Mouse (Mus musculus) kidney, embryonic 14.5 days (tissue): ENCODE measurements around the gene Ttc32. TPM values are rescaled to one million over a fixed set of nuclear protein-coding genes. Genes with fewer than 3 reads are reported as not detected.

Experiments
- ATAC-seq: fragments of 200-750 bp; cut with Nextera tagmentation; 2 replicates; pipeline ENCODE4 v1.8.0; 2017; ENCODE audit warnings: moderate number of reproducible peaks, mild to moderate bottlenecking, moderate TSS enrichment, moderate library complexity; ENCODE audit not compliant: low FRiP score, low TSS enrichment
- H3K27ac ChIP-seq: fragments of 300-500 bp; sonication (generic); 2 replicates; pipeline ENCODE4 v1.5.1; 2014; ENCODE audit warnings: low read depth, mild to moderate bottlenecking, low read length, moderate library complexity, mixed read lengths
- H3K27me3 ChIP-seq: fragments of 300-500 bp; sonication (generic); 2 replicates; pipeline ENCODE4 v1.6.1; 2014; ENCODE audit warnings: mild to moderate bottlenecking, low read length; ENCODE audit not compliant: control insufficient read depth, insufficient read depth
- H3K36me3 ChIP-seq: fragments of 300-500 bp; sonication (generic); 2 replicates; pipeline ENCODE4 v1.6.1; 2014; ENCODE audit warnings: low read length, mixed read lengths; ENCODE audit not compliant: control insufficient read depth, insufficient read depth
- H3K4me1 ChIP-seq: fragments of 300-500 bp; sonication (generic); 2 replicates; pipeline ENCODE4 v1.6.1; 2014; ENCODE audit warnings: low read length, mixed read lengths; ENCODE audit not compliant: control insufficient read depth, insufficient read depth
- H3K4me2 ChIP-seq: fragments of 300-500 bp; sonication (generic); replicated peaks from 2 replicates; pipeline ENCODE4 v1.6.1; 2014; ENCODE audit warnings: low read depth, mild to moderate bottlenecking, low read length
- H3K4me3 ChIP-seq: fragments of 300-500 bp; sonication (generic); 2 replicates; pipeline ENCODE4 v1.5.1; 2014; ENCODE audit warnings: mild to moderate bottlenecking, low read length
- H3K9ac ChIP-seq: fragments of 300-500 bp; sonication (generic); 2 replicates; pipeline ENCODE4 v1.6.1; 2014; ENCODE audit warnings: low read depth, mild to moderate bottlenecking, low read length, moderate library complexity
- H3K9me3 ChIP-seq: fragments of 300-500 bp; sonication (generic); 2 replicates; pipeline ENCODE4 v1.6.1; 2016; ENCODE audit warnings: low read length; ENCODE audit not compliant: control insufficient read depth
- WGBS: fragments of 180-500 bp; shearing (Covaris S2); extraction: QIAGEN DNeasy Blood & Tissue Kit; methylation state at CpG from one replicate; pipeline ENCODE4 v1.1.7; 2014; 5-methylcytosine and 5-hydroxymethylcytosine counted together
- polyA plus RNA-seq: library from polyadenylated mRNA; unstranded; fragments of >200 nt; fragmentation: Nextera tagmentation; extraction: Ambion mirVana; gene quantifications from 2 replicates; pipeline ENCODE4 v1.2.1, GENCODE M21; 2014

Ttc32 gene
- polyA plus RNA-seq: 26.1 and 30.4 TPM in 2 replicates

DNA sequence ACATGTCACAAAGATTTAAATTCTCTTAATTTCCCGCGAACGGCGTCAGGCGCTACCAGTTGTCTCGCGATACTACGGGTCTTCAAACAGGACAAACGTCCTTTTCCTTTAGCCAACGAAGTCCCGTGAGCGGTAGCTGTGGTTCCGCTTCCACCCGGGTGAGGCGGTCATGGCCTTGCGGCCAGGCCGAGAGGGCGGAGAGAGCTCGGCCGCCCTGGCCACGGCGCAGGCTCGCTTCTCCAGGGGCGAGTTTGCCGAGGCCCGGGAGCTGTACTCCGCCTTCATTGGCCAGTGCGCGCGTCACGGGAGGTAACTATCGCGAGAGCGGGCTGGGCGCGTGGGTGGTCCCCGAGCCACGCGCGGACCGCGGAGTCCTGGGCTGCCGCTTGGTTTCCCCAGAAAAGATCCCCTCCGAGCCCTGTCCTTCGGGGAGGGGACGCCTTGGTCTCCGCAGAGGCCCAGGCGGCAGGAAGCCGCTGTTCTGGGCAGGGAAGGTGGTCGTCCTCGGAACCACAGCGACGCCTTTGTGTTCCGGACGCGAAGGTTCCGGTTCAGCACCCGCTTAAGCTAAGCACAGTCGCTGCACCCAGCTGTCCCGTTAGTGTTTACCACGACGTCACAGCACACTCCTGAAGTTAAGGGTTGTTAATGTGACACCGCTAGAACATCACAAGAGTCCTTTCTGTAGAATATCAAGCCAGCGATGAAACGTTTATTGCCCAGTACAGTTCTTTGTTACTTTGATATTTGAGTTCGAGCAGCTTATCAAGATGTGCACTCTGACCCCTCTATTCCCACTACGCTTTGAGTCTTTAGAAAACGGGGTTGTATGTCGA lies at the start of gene Ttc32:
Gene Ttc32, plus strand, starts transcription at position 110 of the 836 bp plus-strand sequence.
- peak; percentile 97 for ATAC-seq
- H3K27me3 ChIP-seq: no peaks in the 10 kb centered on the region
- peak within 1 kb of the TSS; percentile 99 for H3K27ac ChIP-seq
- under 1% methylated on average over 69 of the region's 69 CpGs for WGBS
- no peaks in the 10 kb centered on the region for H3K9me3 ChIP-seq
- H3K4me2 ChIP-seq: peak within 1 kb of the TSS; percentile 55
- no peaks in the 10 kb centered on the region for H3K4me1 ChIP-seq
- peak within 1 kb of the TSS; percentile 82 for H3K9ac ChIP-seq
- H3K36me3 ChIP-seq: peaks cover 4% of the 10 kb centered on the region; the same call in 1 of the 2 replicates
- peak within 1 kb of the TSS; percentile 47 for H3K4me3 ChIP-seq

DNA sequence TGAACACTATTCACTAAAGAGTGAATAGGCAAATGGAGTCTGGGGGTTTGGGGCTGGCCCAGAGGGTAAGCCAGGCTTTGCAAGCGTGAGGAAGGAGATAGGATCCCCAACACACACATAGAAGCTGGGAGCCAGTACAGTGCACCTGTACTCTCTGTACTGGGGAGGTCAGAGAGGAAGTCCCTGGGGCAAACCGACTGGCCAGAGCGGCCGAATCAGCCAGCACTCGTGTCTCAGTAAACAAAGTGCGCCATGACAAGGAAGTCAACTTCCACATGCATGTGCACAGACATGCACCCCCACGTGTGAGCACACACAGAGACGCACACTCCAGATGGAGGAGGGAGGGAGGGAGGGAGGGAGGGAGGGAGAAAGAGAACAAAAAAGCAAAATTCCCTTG lies 36.6 kb upstream of the Ttc32 start:
- Histone ChIP-seq H3K27me3 (no peaks in the 10 kb centered on the region), H3K4me1 (no peaks in the 10 kb centered on the region), H3K4me2 (no peak overlapping the region), H3K9me3 (no peaks in the 10 kb centered on the region), H3K9ac (no peak overlapping the region), H3K36me3 (no peaks in the 10 kb centered on the region; the same call in 1 of the 2 replicates), H3K4me3 (no peak overlapping the region), H3K27ac (no peak overlapping the region)
- 75% methylated on average over 8 of the region's 8 CpGs for WGBS
- ATAC-seq: no peak

DNA sequence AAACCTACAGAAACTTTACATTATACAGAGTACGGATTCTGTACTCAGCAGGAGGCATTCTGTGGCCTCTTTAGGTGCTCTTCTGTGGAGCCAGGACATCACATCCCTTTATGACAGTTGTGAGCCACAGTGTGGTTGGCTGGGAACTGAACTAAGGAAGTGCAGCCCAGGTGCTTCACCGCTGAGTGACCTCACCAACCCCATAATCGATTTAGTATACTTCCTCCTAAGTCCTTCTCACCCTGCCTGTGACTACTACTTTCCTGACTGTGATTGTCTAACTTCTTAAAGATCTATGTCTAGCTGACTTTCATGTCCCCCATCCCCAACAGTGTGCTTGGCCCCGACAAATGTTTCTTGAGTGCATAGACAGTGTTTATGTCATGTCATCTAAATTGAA lies 31.5 kb upstream of the Ttc32 start:
- Histone ChIP-seq H3K9me3 (no peaks in the 10 kb centered on the region), H3K4me1 (no peaks in the 10 kb centered on the region), H3K4me3 (no peak overlapping the region), H3K27me3 (no peaks in the 10 kb centered on the region), H3K27ac (no peak overlapping the region), H3K36me3 (no peaks in the 10 kb centered on the region), H3K9ac (no peak overlapping the region), H3K4me2 (no peak overlapping the region)
- no peak for ATAC-seq
- WGBS: 93% methylated on average over 4 of the region's 4 CpGs

DNA sequence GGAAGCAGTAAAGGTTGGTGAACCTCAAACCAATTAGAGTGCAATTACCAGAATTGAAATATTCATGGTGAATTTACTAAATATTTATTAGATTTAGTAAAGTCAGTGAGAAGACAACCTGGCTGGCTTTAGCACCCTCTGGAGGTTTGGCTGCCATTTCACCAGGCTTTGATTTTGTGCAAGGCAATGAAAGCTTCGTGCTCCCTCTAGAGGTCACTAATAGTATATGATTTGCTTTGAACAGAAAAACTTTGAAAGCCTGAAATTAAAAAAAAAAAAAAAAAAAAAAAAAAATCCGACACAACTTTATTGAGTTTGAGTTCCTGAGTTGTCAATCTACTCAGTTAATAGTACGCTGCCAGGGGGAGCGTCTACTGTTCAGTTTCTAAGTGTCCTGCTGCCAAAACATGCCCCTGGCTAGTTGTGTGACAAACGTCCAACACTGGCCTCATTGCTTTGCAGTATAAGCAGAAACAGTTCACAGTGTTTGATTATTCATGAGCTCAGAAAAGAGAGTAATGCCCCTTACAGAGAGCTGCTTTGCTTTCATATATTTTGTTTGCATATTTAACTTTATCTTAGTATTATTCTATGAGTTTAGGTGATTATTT lies 27.7 kb upstream of the Ttc32 start:
- Histone ChIP-seq H3K36me3 (no peaks in the 10 kb centered on the region), H3K27me3 (no peaks in the 10 kb centered on the region), H3K9me3 (no peaks in the 10 kb centered on the region), H3K4me1 (no peaks in the 10 kb centered on the region), H3K4me2 (no peak overlapping the region), H3K27ac (no peak overlapping the region), H3K4me3 (no peak overlapping the region), H3K9ac (no peak overlapping the region)
- no peak for ATAC-seq
- 21% methylated on average over 5 of the region's 5 CpGs for WGBS

DNA sequence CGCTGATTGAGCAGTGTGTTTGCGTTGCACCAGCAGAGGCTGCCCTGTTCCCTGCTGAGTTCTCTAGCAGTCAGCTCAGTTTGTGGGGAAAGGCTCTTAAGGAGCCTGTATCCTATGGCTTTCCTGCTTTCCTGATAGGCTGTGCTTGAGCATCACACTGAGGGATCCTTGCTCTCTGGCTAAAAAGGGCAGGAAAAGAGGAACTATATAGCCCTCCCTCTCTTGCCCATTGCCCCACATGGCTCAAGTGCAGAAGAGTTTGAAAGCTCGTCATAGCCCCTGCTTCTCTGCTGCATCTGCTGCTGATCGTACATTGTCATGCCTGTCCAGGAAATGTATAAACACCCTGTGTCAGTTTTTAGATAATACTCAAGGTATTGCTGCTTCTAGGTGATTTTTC lies 22.7 kb upstream of the Ttc32 start:
- Histone ChIP-seq H3K9ac (no peak overlapping the region), H3K4me1 (no peaks in the 10 kb centered on the region)
- 68% methylated on average over 4 of the region's 4 CpGs for WGBS

DNA sequence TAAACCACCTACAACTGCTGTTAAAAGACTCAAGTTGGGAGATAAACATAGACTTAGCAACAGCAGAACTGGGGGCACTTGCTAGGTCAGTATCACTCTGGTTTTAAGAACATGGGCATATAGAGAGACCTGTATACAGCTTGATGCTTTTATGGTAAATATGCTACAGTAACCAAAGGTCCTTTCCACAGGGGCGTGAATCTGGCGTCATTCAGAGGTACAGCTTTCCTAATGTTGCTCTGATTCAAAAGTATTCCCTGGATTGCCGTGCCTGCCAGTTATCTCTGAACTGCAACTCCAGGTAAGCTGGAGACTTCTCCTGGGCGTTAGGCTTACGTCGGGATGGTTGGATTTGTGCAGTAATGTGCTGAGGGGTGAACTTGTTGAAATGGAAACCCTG lies 22.0 kb upstream of the Ttc32 start:
- WGBS: 94% methylated on average over 6 of the region's 6 CpGs
- ATAC-seq: no peak

More for the DNA sequence above, 22.7 kb upstream of the Ttc32 start:
- no peaks in the 10 kb centered on the region for H3K9me3 ChIP-seq
- H3K4me3 ChIP-seq: no peak overlapping the region
- H3K27me3 ChIP-seq: no peaks in the 10 kb centered on the region
- H3K4me2 ChIP-seq: no peak overlapping the region
- ATAC-seq: no peak
- H3K36me3 ChIP-seq: no peaks in the 10 kb centered on the region
- H3K27ac ChIP-seq: no peak overlapping the region

DNA sequence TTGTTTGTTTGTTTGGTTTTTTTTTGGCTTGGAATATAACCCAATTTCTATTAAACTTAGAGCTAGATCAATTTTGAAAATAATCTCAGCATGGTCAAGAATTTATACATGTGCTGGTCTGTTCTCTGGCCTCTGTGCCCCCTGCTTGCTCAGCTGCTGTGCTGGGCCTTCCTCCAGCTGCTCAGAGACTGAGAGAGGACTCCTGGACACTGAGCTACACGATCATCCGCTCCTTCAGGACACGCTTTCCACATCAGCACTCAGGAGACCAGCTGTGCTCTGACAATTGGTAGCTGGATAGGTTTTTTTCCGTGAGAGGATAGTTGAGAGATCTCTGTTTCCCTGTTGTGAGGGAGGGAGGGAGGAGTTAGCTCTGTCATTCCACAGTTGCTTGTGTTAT lies 19.5 kb upstream of the Ttc32 start:
- H3K9me3 ChIP-seq: no peaks in the 10 kb centered on the region
- H3K4me3 ChIP-seq: no peak overlapping the region
- H3K36me3 ChIP-seq: peaks cover 3% of the 10 kb centered on the region; the same call in 1 of the 2 replicates
- 65% methylated on average over 4 of the region's 4 CpGs for WGBS
- ATAC-seq: no peak
- H3K27me3 ChIP-seq: no peaks in the 10 kb centered on the region
- H3K4me1 ChIP-seq: no peaks in the 10 kb centered on the region
- no peak overlapping the region for H3K9ac ChIP-seq
- H3K4me2 ChIP-seq: no peak overlapping the region
- no peak overlapping the region for H3K27ac ChIP-seq

More for the DNA sequence above, 22.0 kb upstream of the Ttc32 start:
- H3K4me2 ChIP-seq: no peak overlapping the region
- H3K4me1 ChIP-seq: no peaks in the 10 kb centered on the region
- no peaks in the 10 kb centered on the region for H3K9me3 ChIP-seq
- H3K9ac ChIP-seq: no peak overlapping the region
- H3K27ac ChIP-seq: no peak overlapping the region
- H3K36me3 ChIP-seq: peaks cover 1% of the 10 kb centered on the region; the same call in 1 of the 2 replicates
- no peak overlapping the region for H3K4me3 ChIP-seq
- no peaks in the 10 kb centered on the region for H3K27me3 ChIP-seq

DNA sequence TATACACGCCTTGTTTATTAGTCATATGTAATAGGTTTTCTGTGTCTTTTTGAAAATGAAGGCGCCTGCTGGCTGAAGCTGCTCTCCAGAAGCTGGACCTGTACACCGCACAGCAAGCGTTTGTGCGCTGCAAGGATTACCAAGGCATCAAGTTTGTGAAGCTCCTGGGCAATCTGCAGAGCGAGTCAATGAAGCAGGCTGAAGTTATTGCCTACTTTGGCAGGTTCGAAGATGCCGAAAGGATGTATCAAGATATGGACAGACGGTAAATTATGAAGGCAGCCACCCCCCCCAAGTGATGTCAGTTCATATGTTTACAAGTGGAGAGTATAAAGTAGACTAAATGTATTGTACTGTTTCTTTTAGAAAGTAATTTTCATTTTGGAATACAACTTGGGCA lies 13.4 kb upstream of the Ttc32 start:
- Histone ChIP-seq H3K27me3 (no peaks in the 10 kb centered on the region), H3K36me3 (peaks cover 3% of the 10 kb centered on the region; the same call in 1 of the 2 replicates), H3K4me3 (no peak overlapping the region), H3K4me1 (no peaks in the 10 kb centered on the region), H3K27ac (no peak overlapping the region), H3K4me2 (no peak overlapping the region), H3K9me3 (no peaks in the 10 kb centered on the region), H3K9ac (no peak overlapping the region)
- ATAC-seq: no peak
- 96% methylated on average over 9 of the region's 9 CpGs for WGBS

DNA sequence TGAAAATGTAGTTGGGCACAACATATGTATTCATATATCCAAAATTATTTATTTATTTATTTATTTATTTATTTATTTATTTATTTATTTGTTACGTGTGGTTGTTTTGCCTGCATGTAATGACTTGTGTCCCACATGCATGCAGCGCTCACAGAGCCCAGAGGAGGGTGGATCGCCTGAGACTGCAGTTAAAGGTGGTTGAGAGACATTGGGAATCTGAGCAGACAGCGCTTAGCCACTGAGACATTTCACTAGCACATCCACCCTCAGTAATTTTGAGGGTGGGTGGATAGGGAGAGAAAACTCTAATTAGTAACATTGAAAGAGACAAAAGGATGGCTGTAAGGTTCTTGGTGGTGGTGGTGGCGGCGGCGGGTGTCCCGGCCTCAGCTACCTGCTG lies 9.4 kb upstream of the Ttc32 start:
- no peaks in the 10 kb centered on the region for H3K27me3 ChIP-seq
- no peak overlapping the region for H3K9ac ChIP-seq
- no peak for ATAC-seq
- WGBS: 93% methylated on average over 8 of the region's 8 CpGs
- H3K4me2 ChIP-seq: no peak overlapping the region
- no peaks in the 10 kb centered on the region for H3K4me1 ChIP-seq
- no peaks in the 10 kb centered on the region for H3K36me3 ChIP-seq
- no peaks in the 10 kb centered on the region for H3K9me3 ChIP-seq
- H3K4me3 ChIP-seq: no peak overlapping the region
- H3K27ac ChIP-seq: no peak overlapping the region
